Mouse (Mus musculus) frontal cortex, adult 2 months (tissue): ENCODE data around the gene Prrc2c. TPM values are rescaled to one million over a fixed set of nuclear protein-coding genes. Genes with fewer than 3 reads are reported as not detected.
"Not testable (repeated sequence)": the region's sequence is repeated elsewhere in the genome, so short reads cannot be mapped to it uniquely, and the experiment has no call there.

Source experiments
- DNase-seq, 2 experiments: peaks; one replicate each; pipeline ENCODE4 v3.0.0; 2022; ENCODE audit warnings: low spot score in 1 of 2; ENCODE audit errors: extremely low spot score in 1 of 2
- polyA plus RNA-seq: library from polyadenylated mRNA; depleted of rRNA; stranded (reverse); fragments of >200 nt; gene quantifications from 2 replicates; pipeline ENCODE4 v1.2.3, GENCODE M21; 2012

Gene Prrc2c
- polyA plus RNA-seq, 1 experiment = 59.3 TPM

- no peak for DNase-seq
Measured at GRCm38 (mm10) chr1:162697866-162698265, 42.5 kb downstream of the Prrc2c start.

GRCm38 (mm10) chr1:162693721-162694120 lies 46.6 kb downstream of the Prrc2c start:
- no peak for DNase-seq

- DNase-seq = no peak
Measured at GRCm38 (mm10) chr1:162665486-162666174, 74.7 kb downstream of the Prrc2c start.

GRCm38 (mm10) chr1:162664826-162665475 lies 75.4 kb downstream of the Prrc2c start:
- peak; percentile 22 to 85 for DNase-seq

GRCm38 (mm10) chr1:162660276-162660860 lies 80.0 kb downstream of the Prrc2c start:
- DNase-seq = no peak

GRCm38 (mm10) chr1:162658119-162658518 lies 82.2 kb downstream of the Prrc2c start, which contains the start of gene Myocos:
TSS of gene Myocos (minus strand) at chr1:162658219.
- no peak for DNase-seq

- no peak for DNase-seq
Measured at GRCm38 (mm10) chr1:162648416-162648815, 91.9 kb downstream of the Prrc2c start.

- DNase-seq = no peak
Measured at GRCm38 (mm10) chr1:162646083-162646686, 94.2 kb downstream of the Prrc2c start.

GRCm38 (mm10) chr1:162643752-162644151 lies 96.6 kb downstream of the Prrc2c start:
- DNase-seq = peak; percentile 33 to 57

GRCm38 (mm10) chr1:162642591-162642990 lies 97.8 kb downstream of the Prrc2c start:
- DNase-seq = no peak

GRCm38 (mm10) chr1:162639861-162640260 lies 100.5 kb downstream of the Prrc2c start:
- DNase-seq = no peak

GRCm38 (mm10) chr1:162639051-162639750 lies 101.2 kb downstream of the Prrc2c start, which contains the start of gene Myoc:
TSS of gene Myoc (plus strand) at chr1:162639155.
- DNase-seq = no peak

- no peak for DNase-seq
Measured at GRCm38 (mm10) chr1:162638535-162638934, 101.8 kb downstream of the Prrc2c start.

GRCm38 (mm10) chr1:162636516-162636915 lies 103.8 kb downstream of the Prrc2c start:
- no peak for DNase-seq

- DNase-seq = not testable (repeated sequence)
Measured at GRCm38 (mm10) chr1:162635291-162635931, 104.9 kb downstream of the Prrc2c start.

GRCm38 (mm10) chr1:162628326-162628725 lies 112.0 kb downstream of the Prrc2c start:
- not testable (repeated sequence) for DNase-seq

GRCm38 (mm10) chr1:162627821-162628220 lies 112.5 kb downstream of the Prrc2c start:
- DNase-seq = not testable (repeated sequence)

- DNase-seq = no peak
Measured at GRCm38 (mm10) chr1:162625229-162625628, 115.1 kb downstream of the Prrc2c start.

- no peak for DNase-seq
Measured at GRCm38 (mm10) chr1:162623895-162624294, 116.5 kb downstream of the Prrc2c start.
